ENCODE assay signal across 11 mouse cellular contexts in the genomic region with DNA sequence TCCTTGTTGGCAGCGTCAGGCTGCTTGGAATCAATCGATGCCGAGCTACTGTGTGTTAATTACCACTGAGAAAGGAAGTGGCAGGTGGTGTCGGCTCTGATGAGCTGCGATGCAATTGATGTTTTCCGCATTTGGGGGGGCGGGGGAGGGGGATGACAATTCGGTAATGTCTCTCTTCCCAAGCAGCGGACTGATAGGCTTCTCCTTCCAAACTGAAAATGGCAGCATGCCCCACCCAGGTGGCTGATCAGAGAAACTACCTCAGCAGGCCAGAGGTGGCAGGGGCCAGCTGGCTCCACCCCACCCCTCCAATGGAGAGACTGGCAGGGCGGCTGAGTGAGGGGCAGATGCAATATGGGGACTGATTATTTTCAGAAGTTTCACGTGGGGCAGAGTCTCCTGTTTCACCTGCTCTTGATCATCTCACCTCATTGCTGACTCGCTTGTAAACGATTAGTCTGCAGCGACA. TPM values are rescaled to one million over a fixed set of nuclear protein-coding genes. Genes with fewer than 3 reads are reported as not detected.
DNase-seq lines count a peak whose midpoint lies in the region; ATAC-seq and TF ChIP-seq lines count a peak whose summit lies in the region.
"Had no signal": no experiment of that assay in that cellular context is flagged by ENCODE, and none has a peak within 500 bp of the region (broad histone marks: within the 10 kb centered on the region; RNA-seq: fewer than 3 reads in every experiment).

No protein-coding gene starts in this region.

- H3K4me1 ChIP-seq in neural tube, embryonic 11.5 days (ENCODE audit: control insufficient read depth, insufficient read depth, low read length): peaks cover 3% of the 10 kb centered on the region
- peaks cover 23% of the 10 kb centered on the region for H3K4me1 ChIP-seq in embryonic facial prominence, embryonic 15.5 days
- H3K4me1 ChIP-seq in intestine, postnatal 0 days (replicated peaks; ENCODE audit: control insufficient read depth, insufficient read depth, low read length): 0 out of 2 replicates have a peak, but pooled peaks cover 2% of the 10 kb centered on the region
- 0 out of 2 replicates have a peak, but pooled peaks cover 2% of the 10 kb centered on the region for H3K4me1 ChIP-seq in small intestine, adult 2 months (ENCODE audit: control insufficient read depth, insufficient read depth, insufficient read length, low read length)

- no peaks in the 10 kb centered on the region for H3K27me3 ChIP-seq in neural tube, embryonic 11.5 days (ENCODE audit: control insufficient read depth, insufficient read depth, low read length)
- no peaks in the 10 kb centered on the region for H3K27me3 ChIP-seq in embryonic facial prominence, embryonic 15.5 days
- no peaks in the 10 kb centered on the region for H3K27me3 ChIP-seq in intestine, postnatal 0 days (replicated peaks; ENCODE audit: control insufficient read depth, insufficient read depth, low read length)
- H3K27me3 ChIP-seq in small intestine, adult 2 months (ENCODE audit: control insufficient read depth, insufficient read depth, low read length): no peaks in the 10 kb centered on the region

- no peak for ATAC-seq in neural tube, embryonic 11.5 days (ENCODE audit: insufficient read depth, low FRiP score, low TSS enrichment)
- peak; percentile 62 for ATAC-seq in embryonic facial prominence, embryonic 15.5 days (ENCODE audit: insufficient number of reproducible peaks, low FRiP score, low TSS enrichment, low read depth)
- no peak for ATAC-seq in intestine, postnatal 0 days

- no peak overlapping the region for H3K4me2 ChIP-seq in neural tube, embryonic 11.5 days (ENCODE audit: low read depth)
- peak overlapping the region; percentile 30; the same call in 1 of the 2 replicates for H3K4me2 ChIP-seq in embryonic facial prominence, embryonic 15.5 days (replicated peaks)
- H3K4me2 ChIP-seq in intestine, postnatal 0 days (replicated peaks; ENCODE audit: low read depth): peak overlapping the region; percentile 49

- 0 out of 2 replicates have a peak, but pooled peaks have one; percentile 4 for TF ChIP-seq CTCF in intestine, postnatal 0 days (IDR thresholded peaks at IDR 0.05; ENCODE audit: low read depth)
- TF ChIP-seq CTCF in small intestine, adult 2 months (IDR thresholded peaks at IDR 0.05; ENCODE audit: extremely low read depth, insufficient read length, insufficient replicate concordance, low read depth, low read length): no peak

- no peak overlapping the region for H3K27ac ChIP-seq in neural tube, embryonic 11.5 days (ENCODE audit: low read depth, low read length)
- H3K27ac ChIP-seq in embryonic facial prominence, embryonic 15.5 days (replicated peaks): peak overlapping the region; percentile 73
- H3K27ac ChIP-seq in intestine, postnatal 0 days (ENCODE audit: low read depth, low read length): no peak overlapping the region
- no peak overlapping the region for H3K27ac ChIP-seq in small intestine, adult 2 months (ENCODE audit: insufficient read depth, low read depth, low read length)

- H3K9me3 ChIP-seq in neural tube, embryonic 11.5 days (ENCODE audit: control insufficient read depth, low read length): no peaks in the 10 kb centered on the region
- no peaks in the 10 kb centered on the region for H3K9me3 ChIP-seq in embryonic facial prominence, embryonic 15.5 days (replicated peaks)
- H3K9me3 ChIP-seq in intestine, postnatal 0 days (ENCODE audit: control insufficient read depth): no peaks in the 10 kb centered on the region
- H3K9me3 ChIP-seq: megakaryocyte, embryonic 14.5 days had no signal

- WGBS in neural tube, embryonic 11.5 days: 18% methylated on average over 14 of the region's 14 CpGs
- 12% methylated on average over 14 of the region's 14 CpGs for WGBS in embryonic facial prominence, embryonic 15.5 days
- 20% methylated on average over 14 of the region's 14 CpGs for WGBS in intestine, postnatal 0 days
- 17% methylated on average over 14 of the region's 14 CpGs for WGBS in small intestine, adult 2 months

- H3K4me3 ChIP-seq in neural tube, embryonic 11.5 days (ENCODE audit: low read depth, low read length): no peak overlapping the region
- 0 out of 2 replicates have a peak overlapping the region, but pooled peaks have one; percentile 6 for H3K4me3 ChIP-seq in embryonic facial prominence, embryonic 15.5 days (replicated peaks)
- H3K4me3 ChIP-seq in intestine, postnatal 0 days (ENCODE audit: low read depth, low read length): peak overlapping the region; percentile 11; the same call in 1 of the 2 replicates
- peak overlapping the region; percentile 46 for H3K4me3 ChIP-seq in small intestine, adult 2 months (ENCODE audit: low read depth, low read length)
- H3K4me3 ChIP-seq: megakaryocyte, embryonic 14.5 days had no signal

- H3K9ac ChIP-seq in neural tube, embryonic 11.5 days (ENCODE audit: low read length): 0 out of 2 replicates have a peak overlapping the region, but pooled peaks have one; percentile 6
- no peak overlapping the region for H3K9ac ChIP-seq in embryonic facial prominence, embryonic 15.5 days
- no peak overlapping the region for H3K9ac ChIP-seq in intestine, postnatal 0 days (ENCODE audit: low read depth, low read length)

- no peaks in the 10 kb centered on the region for H3K36me3 ChIP-seq in neural tube, embryonic 11.5 days (ENCODE audit: control insufficient read depth, insufficient read depth, low read length)
- no peaks in the 10 kb centered on the region for H3K36me3 ChIP-seq in embryonic facial prominence, embryonic 15.5 days
- H3K36me3 ChIP-seq in intestine, postnatal 0 days (ENCODE audit: control insufficient read depth, insufficient read depth): no peaks in the 10 kb centered on the region
- no peaks in the 10 kb centered on the region for H3K36me3 ChIP-seq in small intestine, adult 2 months (ENCODE audit: control insufficient read depth, insufficient read depth, low read length)

- no peak for TF ChIP-seq POLR2A in small intestine, adult 2 months (IDR thresholded peaks at IDR 0.05; ENCODE audit: low read depth, low read length)

- peak; percentile 23 for DNase-seq in neural tube, embryonic 11.5 days (ENCODE audit: low spot score)
- DNase-seq in neural tube, embryonic 10.5 days (ENCODE audit: extremely low spot score, low spot score): no peak
- DNase-seq in frontal cortex, postnatal 14 days (ENCODE audit: low spot score in 2 of 2): no peak
- no peak for DNase-seq in spleen, postnatal 10 days (ENCODE audit: low spot score in 2 of 2)
- no peak for DNase-seq in right cerebral cortex, postnatal 25 days
- DNase-seq: kidney, adult 9 months; thymus, postnatal 25 days had no signal

RNA-seq across cellular contexts. Expression of a gene that starts 11.2 kb away (rescaled TPM):
- polyA plus RNA-seq in neural tube, embryonic 11.5 days (2014; fragmentation: Nextera tagmentation; extraction: Ambion mirVana): 50.4 and 57.3 TPM in 2 replicates
- polyA plus RNA-seq in embryonic facial prominence, embryonic 15.5 days (2015; fragmentation: Nextera tagmentation; extraction: Ambion mirVana): 96.0 and 105 TPM in 2 replicates
- polyA plus RNA-seq in intestine, postnatal 0 days (2015; fragmentation: Nextera tagmentation; extraction: Ambion mirVana): 37.4 and 40.1 TPM in 2 replicates
- 10.5 and 13.6 TPM in 2 replicates for polyA plus RNA-seq in small intestine, adult 2 months (2012; rRNA removed)
